Mouse (Mus musculus) heart, adult 2 months (tissue): ENCODE data around the gene Hypk. TPM values are rescaled to one million over a fixed set of nuclear protein-coding genes. Genes with fewer than 3 reads are reported as not detected.

ENCODE experiments used
- DNase-seq, 2 experiments: peaks; one replicate each; pipeline ENCODE4 v3.0.0; 2021
- H3K27ac ChIP-seq: fragments of 200-600 bp; 2 replicates; pipeline ENCODE4 v1.8.1; 2022
- H3K27me3 ChIP-seq: fragments of 200-500 bp; 2 replicates; pipeline ENCODE4 v1.6.1; 2012; ENCODE audit warnings: mild to moderate bottlenecking, low read length, inconsistent platforms, mixed read lengths; ENCODE audit not compliant: control insufficient read depth, insufficient read depth
- H3K36me3 ChIP-seq: fragments of 200-500 bp; 2 replicates; pipeline ENCODE4 v1.6.1; 2012; ENCODE audit warnings: low read length, inconsistent platforms; ENCODE audit not compliant: control insufficient read depth, insufficient read depth
- H3K4me1 ChIP-seq: fragments of 200-500 bp; 2 replicates; pipeline ENCODE4 v1.6.1; 2011; ENCODE audit warnings: low read length; ENCODE audit not compliant: control insufficient read depth, insufficient read depth
- H3K4me3 ChIP-seq: fragments of 200-600 bp; 2 replicates; pipeline ENCODE4 v1.8.1; 2022
- H3K79me2 ChIP-seq: fragments of 200-500 bp; replicated peaks from 2 replicates; pipeline ENCODE4 v1.6.1; 2012; ENCODE audit warnings: mild to moderate bottlenecking, inconsistent platforms, low read length, moderate library complexity, mixed read lengths; ENCODE audit not compliant: control insufficient read depth, insufficient read depth
- H3K9ac ChIP-seq: fragments of 200-500 bp; 2 replicates; pipeline ENCODE4 v1.6.1; 2012; ENCODE audit warnings: low read depth, mild to moderate bottlenecking, control low read depth, inconsistent platforms, low read length, mixed read lengths
- CTCF ChIP-seq: fragments of 200-600 bp; IDR thresholded peaks from 2 replicates; pipeline ENCODE4 v1.8.1; 2022; ENCODE audit warnings: antibody characterized with exemption, mild to moderate bottlenecking, moderate library complexity
- EP300 ChIP-seq: fragments of 200-500 bp; IDR thresholded peaks from 2 replicates; pipeline ENCODE4 v1.6.1; 2011; ENCODE audit warnings: low read depth, low read length, control low read depth; ENCODE audit not compliant: insufficient read depth
- POLR2A ChIP-seq: fragments of 200-500 bp; IDR thresholded peaks from 2 replicates; pipeline ENCODE4 v1.6.1; 2011; ENCODE audit warnings: mild to moderate bottlenecking, low read depth, low read length, control low read depth; ENCODE audit not compliant: insufficient read depth
- WGBS: fragments of 180-500 bp; shearing (Covaris S2); methylation state at CpG from one replicate; pipeline ENCODE4 v1.1.7; 2018; 5-methylcytosine and 5-hydroxymethylcytosine counted together
- intact Hi-C: fragments of 180-260 bp; cut with DNase I; formaldehyde crosslinking; loops from one replicate; pipeline ENCODE4 v1.15.1; 2025
- polyA plus RNA-seq: library from polyadenylated mRNA; depleted of rRNA; stranded (reverse); fragments of >200 nt; gene quantifications from 2 replicates; pipeline ENCODE4 v1.2.3, GENCODE M21; 2012
- total RNA-seq, 2 experiments: library from RNA; stranded (reverse); gene quantifications; 2 replicates each; pipeline ENCODE4 v1.2.3; 2021

Gene Hypk
- total and polyA plus RNA-seq, 3 experiments: 10.4 to 23.5 (median 19.8) TPM

DNA sequence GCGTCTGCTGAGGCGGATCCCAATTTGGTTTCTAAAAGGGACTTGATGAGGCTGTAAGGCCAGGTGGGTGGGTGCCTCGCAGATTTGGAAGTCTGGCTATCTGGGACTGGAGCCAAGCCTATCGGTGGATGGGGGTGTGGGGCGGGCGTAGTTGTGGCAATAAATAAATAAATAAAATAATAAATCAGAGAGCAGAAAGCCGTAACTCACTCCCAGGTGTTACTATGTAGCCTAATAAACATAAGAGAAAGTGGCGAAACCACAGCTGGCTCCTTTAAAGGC lies 10.1 kb upstream of the Hypk start:
- Histone ChIP-seq H3K4me3 (peak overlapping the region; percentile 51), H3K79me2 (no peaks in the 10 kb centered on the region), H3K4me1 (peaks cover 2% of the 10 kb centered on the region; the same call in 1 of the 2 replicates), H3K36me3 (no peaks in the 10 kb centered on the region; the same call in 1 of the 2 replicates), H3K9ac (no peak overlapping the region), H3K27me3 (no peaks in the 10 kb centered on the region), H3K27ac (no peak overlapping the region)
- 23% methylated on average over 8 of the region's 8 CpGs for WGBS
- intact Hi-C loops: no loop called here
- DNase-seq: no peak
- TF ChIP-seq POLR2A (no peak), CTCF (no peak), EP300 (no peak)

DNA sequence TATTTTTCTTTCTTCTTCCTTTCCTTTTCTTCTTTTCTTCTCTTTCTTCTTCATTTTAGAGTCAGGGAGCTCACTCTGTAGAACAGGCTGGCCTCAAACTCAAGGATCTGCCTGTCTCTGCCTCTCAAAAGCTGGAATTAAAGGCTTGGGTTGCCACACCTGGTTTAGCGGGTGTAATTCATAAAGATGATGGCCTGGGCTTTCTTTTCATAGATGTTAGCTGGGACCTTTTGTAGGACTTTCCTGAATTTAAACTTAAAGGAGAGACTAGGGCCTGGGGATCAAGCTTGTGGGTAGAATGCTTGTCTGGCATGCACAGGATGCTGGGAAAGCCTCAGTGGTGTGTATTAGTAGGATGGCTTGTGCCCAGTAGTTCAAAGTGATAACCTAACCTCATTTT lies 8.9 kb upstream of the Hypk start, which contains the start of gene Ell3:
Gene Ell3 (minus strand): TSS at position 101 of the 400 bp plus-strand sequence.
- no peak within 1 kb of the TSS for H3K27ac ChIP-seq

DNA sequence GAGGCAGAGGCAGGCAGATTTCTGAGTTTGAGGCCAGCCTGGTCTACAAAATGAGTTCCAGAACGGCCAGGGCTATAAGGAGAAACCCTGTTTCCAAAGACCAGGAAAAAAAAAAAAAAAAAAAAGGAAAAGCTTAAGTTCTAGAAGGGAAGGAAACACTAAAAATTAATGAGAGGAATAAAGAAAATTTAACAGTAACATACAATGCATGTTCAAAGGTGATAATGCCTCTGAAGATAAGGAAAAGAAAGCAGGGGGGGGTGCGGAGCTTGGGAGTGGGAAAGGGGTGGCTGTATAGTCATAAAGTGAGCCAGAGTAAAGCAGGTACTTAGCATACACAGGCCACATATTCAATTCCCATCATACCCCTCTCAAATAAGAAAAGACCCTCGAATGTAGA lies 8.0 kb upstream of the Hypk start:
- intact Hi-C loops: no loop called here
- no peak overlapping the region for H3K4me3 ChIP-seq

More for the DNA sequence above, 8.9 kb upstream of the Hypk start, which contains the start of gene Ell3:
- H3K36me3 ChIP-seq: no peaks in the 10 kb centered on the region
- DNase-seq: no peak
- H3K4me3 ChIP-seq: no peak within 1 kb of the TSS; the same call in 1 of the 2 replicates
- H3K79me2 ChIP-seq: no peaks in the 10 kb centered on the region
- H3K9ac ChIP-seq: no peak within 1 kb of the TSS
- no peak for TF ChIP-seq POLR2A
- TF ChIP-seq EP300: no peak
- no peak for TF ChIP-seq CTCF
- intact Hi-C loops: no loop called here
- WGBS: 98% methylated on average over 1 of the region's 1 CpGs
- H3K27me3 ChIP-seq: no peaks in the 10 kb centered on the region
- H3K4me1 ChIP-seq: peaks cover 2% of the 10 kb centered on the region; the same call in 1 of the 2 replicates

DNA sequence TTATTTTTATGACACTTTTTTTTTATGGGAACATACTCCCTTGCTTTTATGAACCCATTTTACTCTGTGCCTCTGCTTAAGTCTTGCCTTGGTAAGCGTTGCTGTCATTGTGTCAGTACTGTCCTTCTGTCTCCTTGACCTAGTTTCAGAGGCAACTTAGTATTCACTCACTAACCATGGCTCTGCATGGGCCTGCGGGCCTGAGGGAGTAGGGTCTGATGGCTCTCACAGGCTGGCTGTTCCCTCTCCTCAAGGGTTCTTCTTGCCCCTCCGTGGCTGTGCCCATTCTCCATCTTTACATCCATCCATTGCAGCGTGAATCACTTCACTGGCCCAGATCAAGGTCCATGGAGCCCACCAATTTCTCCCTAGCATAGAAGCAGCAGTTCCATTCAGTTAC lies 6.6 kb upstream of the Hypk start:
- DNase-seq: no peak
- Histone ChIP-seq H3K4me3 (no peak overlapping the region), H3K27ac (no peak overlapping the region), H3K9ac (no peak overlapping the region), H3K27me3 (no peaks in the 10 kb centered on the region), H3K36me3 (peaks cover 7% of the 10 kb centered on the region), H3K79me2 (peaks cover 4% of the 10 kb centered on the region), H3K4me1 (peaks cover 3% of the 10 kb centered on the region)
- intact Hi-C loops: loop anchor here (2.0 kb wide), 1 partner anchor 32 kb away; no protein-coding TSS in a partner anchor
- WGBS: 86% methylated on average over 4 of the region's 4 CpGs
- TF ChIP-seq CTCF (no peak), EP300 (no peak), POLR2A (no peak)

More for the DNA sequence above, 8.0 kb upstream of the Hypk start:
- Histone ChIP-seq H3K79me2 (peaks cover 4% of the 10 kb centered on the region), H3K27ac (no peak overlapping the region), H3K4me1 (peaks cover 2% of the 10 kb centered on the region; the same call in 1 of the 2 replicates), H3K27me3 (no peaks in the 10 kb centered on the region), H3K36me3 (no peaks in the 10 kb centered on the region), H3K9ac (no peak overlapping the region)
- 86% methylated on average over 3 of the region's 3 CpGs for WGBS
- DNase-seq: no peak
- TF ChIP-seq POLR2A: no peak
- no peak for TF ChIP-seq CTCF
- TF ChIP-seq EP300: no peak

DNA sequence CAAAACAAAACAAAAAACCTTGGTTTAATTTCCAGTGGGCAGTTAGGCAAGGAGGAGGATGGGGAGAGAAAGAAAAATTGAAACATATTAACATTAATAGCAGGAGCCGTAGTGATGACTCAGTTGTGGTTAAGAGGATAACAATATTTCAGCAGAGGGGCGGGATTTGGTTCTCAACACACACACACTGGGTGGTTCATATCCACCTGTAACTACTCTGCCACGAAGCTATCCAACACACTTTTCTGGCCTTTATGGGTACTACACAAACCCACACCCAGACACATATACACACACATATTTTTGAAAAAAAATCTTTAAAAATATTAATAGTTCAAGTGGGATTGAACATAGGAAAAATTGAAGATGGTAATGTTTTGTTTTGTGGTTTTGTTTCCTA lies 6.1 kb upstream of the Hypk start:
- Histone ChIP-seq H3K4me1 (peaks cover 1% of the 10 kb centered on the region), H3K79me2 (peaks cover 4% of the 10 kb centered on the region), H3K27ac (no peak overlapping the region), H3K36me3 (peaks cover 8% of the 10 kb centered on the region), H3K9ac (no peak overlapping the region), H3K4me3 (no peak overlapping the region), H3K27me3 (no peaks in the 10 kb centered on the region)
- 93% methylated on average over 3 of the region's 3 CpGs for WGBS
- TF ChIP-seq CTCF (no peak), EP300 (no peak), POLR2A (no peak)
- no peak for DNase-seq
- intact Hi-C loops: loop anchor here (2.0 kb wide), 1 partner anchor 32 kb away; no protein-coding TSS in a partner anchor

DNA sequence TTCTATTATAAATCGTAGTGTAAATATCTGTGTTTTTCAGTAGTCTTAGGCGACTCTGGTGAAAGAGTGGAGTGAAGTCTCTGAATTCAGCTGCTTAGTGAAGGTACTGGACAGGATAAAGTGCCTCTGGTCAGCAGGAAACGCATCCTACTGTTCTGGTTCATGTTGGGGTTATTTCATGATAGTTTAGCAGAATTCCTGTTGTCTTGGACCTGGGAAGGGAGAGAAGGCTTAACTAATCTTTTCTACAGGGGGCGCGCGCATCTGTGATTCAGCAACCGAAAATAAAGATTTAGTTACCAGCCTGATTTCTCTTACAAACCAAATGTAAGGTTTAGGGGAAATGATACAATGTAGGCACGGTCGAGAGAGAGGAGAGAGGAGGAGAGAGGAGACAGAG lies 5.0 kb upstream of the Hypk start:
- Histone ChIP-seq H3K4me1 (peaks cover 4% of the 10 kb centered on the region), H3K36me3 (peaks cover 18% of the 10 kb centered on the region), H3K27me3 (no peaks in the 10 kb centered on the region), H3K4me3 (peak overlapping the region; percentile 66), H3K79me2 (peaks cover 4% of the 10 kb centered on the region), H3K9ac (peak overlapping the region; percentile 75), H3K27ac (peak overlapping the region; percentile 99)
- WGBS: 8% methylated on average over 9 of the region's 9 CpGs
- no peak for TF ChIP-seq EP300
- no peak for TF ChIP-seq POLR2A
- peak; percentile 61 for TF ChIP-seq CTCF
- intact Hi-C loops: loop anchor here (2.0 kb wide), 1 partner anchor 35 kb away; the partner anchor contains the start of genes Catsper2 and Pdia3
- peak; percentile 41 to 47 for DNase-seq
